Mouse (Mus musculus): ENCODE data around the gene Mrpl24.

- TF ChIP-seq MAX (IDR thresholded peaks at IDR 0.05) (no peak), CTCF (IDR thresholded peaks at IDR 0.05; ENCODE audit: control insufficient read depth, insufficient read depth, insufficient read length) (no peak), USF1 (IDR thresholded peaks at IDR 0.05; ENCODE audit: low read depth) (no peak), MYOD1 (IDR thresholded peaks at IDR 0.05; ENCODE audit: control insufficient read depth, insufficient read length, low read depth) (no peak), FOSL1 (IDR thresholded peaks at IDR 0.05; ENCODE audit: insufficient read depth, low read length, poor library complexity, severe bottlenecking) (no peak), MYOG (IDR thresholded peaks at IDR 0.05; ENCODE audit: control insufficient read depth, extremely low read depth, insufficient read length) (no peak)
Observed at GRCm38 (mm10) chr3:87924996-87925395, 5.7 kb downstream of the Mrpl24 start.

All from C2C12 (cell line).